ENCODE assay signal across 11 mouse cellular contexts in the genomic region with DNA sequence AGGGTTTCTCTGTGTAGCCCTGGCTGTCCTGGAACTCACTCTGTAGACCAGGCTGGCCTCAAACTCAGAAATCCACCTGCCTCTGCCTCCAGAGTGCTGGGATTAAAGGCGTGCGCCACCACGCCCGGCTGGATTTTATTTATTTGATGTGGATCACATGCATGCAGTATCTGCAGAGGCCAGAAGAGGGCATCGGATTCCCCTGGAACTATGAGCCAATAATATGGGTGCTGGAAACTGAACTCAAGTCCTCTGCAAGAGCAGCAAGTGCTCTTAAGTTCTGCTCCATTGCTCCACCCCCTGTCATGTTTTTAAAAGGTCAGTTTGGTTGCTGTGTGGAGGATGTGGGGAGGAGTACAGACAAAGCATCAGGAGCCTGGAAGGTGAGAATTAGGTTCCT. TPM values are rescaled to one million over a fixed set of nuclear protein-coding genes. Genes with fewer than 3 reads are reported as not detected.
DNase-seq lines count a peak whose midpoint lies in the region; ATAC-seq and TF ChIP-seq lines count a peak whose summit lies in the region.
"Not testable (repeated sequence)": the region's sequence is repeated elsewhere in the genome, so short reads cannot be mapped to it uniquely, and the experiment has no call there.
"Had no signal": no experiment of that assay in that cellular context is flagged by ENCODE, and none has a peak within 500 bp of the region (broad histone marks: within the 10 kb centered on the region; RNA-seq: fewer than 3 reads in every experiment).

No protein-coding gene starts in this region.

- not testable (repeated sequence) for H3K9me3 ChIP-seq in ES-Bruce4 (replicated peaks; ENCODE audit: control insufficient read depth, insufficient read depth, low read length, poor library complexity, severe bottlenecking); forebrain, postnatal 0 days (ENCODE audit: low read length); midbrain, postnatal 0 days (ENCODE audit: low read length)

- not testable (repeated sequence) for H3K9ac ChIP-seq in ES-Bruce4 (ENCODE audit: low read depth, poor library complexity, severe bottlenecking); forebrain, postnatal 0 days; midbrain, postnatal 0 days (replicated peaks; ENCODE audit: low read length, poor library complexity, severe bottlenecking)

- H3K27me3 ChIP-seq in ES-Bruce4 (ENCODE audit: control insufficient read depth, insufficient read depth, low read length, poor library complexity, severe bottlenecking); forebrain, postnatal 0 days (ENCODE audit: insufficient read depth, low read length); midbrain, postnatal 0 days (ENCODE audit: insufficient read depth, low read length): not testable (repeated sequence)

- H3K4me3 ChIP-seq in ES-Bruce4 (ENCODE audit: low read depth, low read length); forebrain, postnatal 0 days (ENCODE audit: low read depth, low read length); midbrain, postnatal 0 days (ENCODE audit: low read depth, low read length): not testable (repeated sequence)

- not testable (repeated sequence) for H3K4me2 ChIP-seq in forebrain, postnatal 0 days (ENCODE audit: low read depth); midbrain, postnatal 0 days (ENCODE audit: low read depth, low read length, poor library complexity, severe bottlenecking)

- TF ChIP-seq EP300 in ES-Bruce4 (IDR thresholded peaks at IDR 0.05; ENCODE audit: insufficient read depth, low read depth, low read length), result not testable (repeated sequence)

- not testable (repeated sequence) for H3K27ac ChIP-seq in ES-Bruce4 (ENCODE audit: insufficient read depth, low read length); forebrain, postnatal 0 days (ENCODE audit: low read depth, low read length); midbrain, postnatal 0 days (ENCODE audit: low read depth, low read length)

- 80% methylated on average over 5 of the region's 5 CpGs for WGBS in forebrain, postnatal 0 days
- WGBS in midbrain, postnatal 0 days, result 76% methylated on average over 5 of the region's 5 CpGs

- TF ChIP-seq POLR2A in ES-Bruce4 (IDR thresholded peaks at IDR 0.05; ENCODE audit: insufficient read depth, low read length), result not testable (repeated sequence)

- not testable (repeated sequence) for H3K4me1 ChIP-seq in ES-Bruce4 (ENCODE audit: control insufficient read depth, insufficient read depth, low read length); forebrain, postnatal 0 days (ENCODE audit: insufficient read depth); midbrain, postnatal 0 days (ENCODE audit: insufficient read depth, low read length)

- DNase-seq in B cell, adult 2 months, result peak; percentile 5 to 16
- peak; percentile 87 for DNase-seq in R1 (ENCODE audit: low read depth, low spot score)
- not testable (repeated sequence) for DNase-seq in forebrain, postnatal 0 days; midbrain, postnatal 0 days (ENCODE audit: low spot score)
- peak; percentile 42 for DNase-seq in induced T-regulatory cell, adult 2 months (ENCODE audit: low read depth)
- peak; percentile 22 for DNase-seq in liver
- peak; percentile 6 for DNase-seq in thymus, postnatal 0 days (ENCODE audit: low spot score)

- not testable (repeated sequence) for H3K36me3 ChIP-seq in ES-Bruce4 (ENCODE audit: control insufficient read depth, insufficient read depth, low read length, poor library complexity, severe bottlenecking); forebrain, postnatal 0 days (ENCODE audit: insufficient read depth); midbrain, postnatal 0 days (ENCODE audit: insufficient read depth, low read length)

- not testable (repeated sequence) for ATAC-seq in forebrain, postnatal 0 days; midbrain, postnatal 0 days (ENCODE audit: low FRiP score)

- TF ChIP-seq CTCF in ES-Bruce4 (IDR thresholded peaks at IDR 0.05; ENCODE audit: low read depth, low read length), result peak; percentile 26
- peak; percentile 22; the same call in 1 of the 2 replicates for TF ChIP-seq CTCF in forebrain, postnatal 0 days (IDR thresholded peaks at IDR 0.05; ENCODE audit: low read depth)
- TF ChIP-seq CTCF in midbrain, postnatal 0 days (IDR thresholded peaks at IDR 0.05), result 0 out of 2 replicates have a peak, but pooled peaks have one; percentile 17

RNA-seq across cellular contexts. Expression of a gene that starts 30.4 kb away (rescaled TPM):
- polyA plus RNA-seq in ES-Bruce4 (2011; ENCODE audit: insufficient read depth, insufficient read length, low read depth, missing spikeins), result 9.2 and 14.6 TPM in 2 replicates
- 4.8 and 10.3 TPM in 2 replicates for total RNA-seq in forebrain, postnatal 0 days (2014; rRNA removed)
- 3.5 and 5.7 TPM in 2 replicates for polyA plus RNA-seq in forebrain, postnatal 0 days (2015; fragmentation: Nextera tagmentation; extraction: Ambion mirVana)
- 3.9 and 7.5 TPM in 2 replicates for total RNA-seq in midbrain, postnatal 0 days (2014; rRNA removed)
- polyA plus RNA-seq in midbrain, postnatal 0 days (2015; fragmentation: Nextera tagmentation; extraction: Ambion mirVana), result 5.7 and 6.5 TPM in 2 replicates
- polyA plus RNA-seq in thymus, postnatal 0 days (2015; fragmentation: Nextera tagmentation; extraction: Ambion mirVana), result 18.4 and 18.6 TPM in 2 replicates

RNA-seq across cellular contexts. Expression of a gene that starts 40.0 kb away (rescaled TPM):
- 137 and 148 TPM in 2 replicates for polyA plus RNA-seq in ES-Bruce4 (2011; ENCODE audit: insufficient read depth, insufficient read length, low read depth, missing spikeins)
- 299 and 313 TPM in 2 replicates for total RNA-seq in forebrain, postnatal 0 days (2014; rRNA removed)
- 258 and 305 TPM in 2 replicates for polyA plus RNA-seq in forebrain, postnatal 0 days (2015; fragmentation: Nextera tagmentation; extraction: Ambion mirVana)
- total RNA-seq in midbrain, postnatal 0 days (2014; rRNA removed), result 289 and 352 TPM in 2 replicates
- 340 and 363 TPM in 2 replicates for polyA plus RNA-seq in midbrain, postnatal 0 days (2015; fragmentation: Nextera tagmentation; extraction: Ambion mirVana)
- polyA plus RNA-seq in thymus, postnatal 0 days (2015; fragmentation: Nextera tagmentation; extraction: Ambion mirVana), result 44.4 and 47.4 TPM in 2 replicates

RNA-seq across cellular contexts. Expression of a gene that starts 40.9 kb away (rescaled TPM):
- 57.4 and 68.8 TPM in 2 replicates for polyA plus RNA-seq in ES-Bruce4 (2011; ENCODE audit: insufficient read depth, insufficient read length, low read depth, missing spikeins)
- 28.9 and 44.9 TPM in 2 replicates for total RNA-seq in forebrain, postnatal 0 days (2014; rRNA removed)
- polyA plus RNA-seq in forebrain, postnatal 0 days (2015; fragmentation: Nextera tagmentation; extraction: Ambion mirVana), result 88.4 and 97.7 TPM in 2 replicates
- 33.9 and 47.8 TPM in 2 replicates for total RNA-seq in midbrain, postnatal 0 days (2014; rRNA removed)
- 89.8 and 91.5 TPM in 2 replicates for polyA plus RNA-seq in midbrain, postnatal 0 days (2015; fragmentation: Nextera tagmentation; extraction: Ambion mirVana)
- 102 TPM in 2 replicates for polyA plus RNA-seq in thymus, postnatal 0 days (2015; fragmentation: Nextera tagmentation; extraction: Ambion mirVana)

RNA-seq across cellular contexts. Expression of a gene that starts 52.5 kb away (rescaled TPM):
- polyA plus RNA-seq in ES-Bruce4 (2011; ENCODE audit: insufficient read depth, insufficient read length, low read depth, missing spikeins), result 0.39 TPM in 1 of 2 replicates, not detected in the other
- 3.4 TPM in 2 replicates for total RNA-seq in forebrain, postnatal 0 days (2014; rRNA removed)
- polyA plus RNA-seq in forebrain, postnatal 0 days (2015; fragmentation: Nextera tagmentation; extraction: Ambion mirVana), result 4.0 and 7.0 TPM in 2 replicates
- 4.1 and 4.3 TPM in 2 replicates for total RNA-seq in midbrain, postnatal 0 days (2014; rRNA removed)
- polyA plus RNA-seq in midbrain, postnatal 0 days (2015; fragmentation: Nextera tagmentation; extraction: Ambion mirVana), result 2.9 and 3.2 TPM in 2 replicates
- polyA plus RNA-seq in thymus, postnatal 0 days (2015; fragmentation: Nextera tagmentation; extraction: Ambion mirVana), result 1.7 TPM in 2 replicates
- total RNA-seq: gastrocnemius, adult 18-20 months; gastrocnemius, postnatal 36 days; heart, postnatal 14 days had no signal
